Mouse (Mus musculus) gastrocnemius, adult 18-20 months (tissue): ENCODE measurements around the gene Mbnl2. TPM values are rescaled to one million over a fixed set of nuclear protein-coding genes. Genes with fewer than 3 reads are reported as not detected.

Source experiments
- DNase-seq: peaks from one replicate; pipeline ENCODE4 v3.0.0; 2021; ENCODE audit warnings: low spot score
- long read RNA-seq, 2 experiments: library from polyadenylated mRNA; stranded (forward); transcript quantifications; one replicate each; pipeline ENCODE4 v2.0.0; 2021
- total RNA-seq, 2 experiments: library from RNA; stranded (reverse); gene quantifications; 2 replicates each; pipeline ENCODE4 v1.2.3; 2021

Gene Mbnl2
- 100 to 1,000 TPM; 299 to 300 TPM for total RNA-seq
- long read RNA-seq, experiment 1, full-length matches to known transcripts = 44 of 325 reads
- long read RNA-seq, experiment 1, partial matches to known transcripts = 15 of 325 reads
- long read RNA-seq, experiment 1, other reads (novel, unspliced or antisense) = 266 of 325 reads
- long read RNA-seq, experiment 2, full-length matches to known transcripts = 31 of 230 reads
- long read RNA-seq, experiment 2, partial matches to known transcripts = 8 of 230 reads
- long read RNA-seq, experiment 2, other reads (novel, unspliced or antisense) = 191 of 230 reads

- DNase-seq = peak; percentile 97
These were observed at the start of gene Mbnl2 for GRCm38 (mm10) chr14:120275246-120276238. Gene Mbnl2 (plus strand): TSS chr14:120275669.

GRCm38 (mm10) chr14:120232076-120232496 lies 43.4 kb upstream of the Mbnl2 start:
- peak; percentile 34 for DNase-seq

GRCm38 (mm10) chr14:120235610-120236009 lies 39.9 kb upstream of the Mbnl2 start:
- DNase-seq = no peak

- no peak for DNase-seq
These were observed 37.0 kb upstream of the Mbnl2 start for GRCm38 (mm10) chr14:120238501-120238900.

GRCm38 (mm10) chr14:120240209-120240608 lies 35.3 kb upstream of the Mbnl2 start:
- no peak for DNase-seq

- DNase-seq = no peak
These were observed 32.8 kb upstream of the Mbnl2 start for GRCm38 (mm10) chr14:120242711-120243110.

- no peak for DNase-seq
These were observed 30.3 kb upstream of the Mbnl2 start for GRCm38 (mm10) chr14:120245081-120245705.

- DNase-seq = no peak
These were observed 22.1 kb upstream of the Mbnl2 start for GRCm38 (mm10) chr14:120253331-120253730.

GRCm38 (mm10) chr14:120256146-120256545 lies 19.3 kb upstream of the Mbnl2 start:
- no peak for DNase-seq

GRCm38 (mm10) chr14:120256623-120257384 lies 18.7 kb upstream of the Mbnl2 start:
- DNase-seq = no peak

GRCm38 (mm10) chr14:120257483-120257882 lies 18.0 kb upstream of the Mbnl2 start:
- DNase-seq = no peak

GRCm38 (mm10) chr14:120259426-120259825 lies 16.0 kb upstream of the Mbnl2 start:
- no peak for DNase-seq

- DNase-seq = no peak
These were observed 13.9 kb upstream of the Mbnl2 start for GRCm38 (mm10) chr14:120261606-120262005.

- DNase-seq = no peak
These were observed 12.6 kb upstream of the Mbnl2 start for GRCm38 (mm10) chr14:120262660-120263379.

GRCm38 (mm10) chr14:120263380-120264135 lies 11.9 kb upstream of the Mbnl2 start:
- peak; percentile 67 for DNase-seq

GRCm38 (mm10) chr14:120265886-120266285 lies 9.6 kb upstream of the Mbnl2 start:
- DNase-seq = no peak

GRCm38 (mm10) chr14:120267130-120267529 lies 8.3 kb upstream of the Mbnl2 start:
- no peak for DNase-seq

- DNase-seq = no peak
These were observed 5.4 kb upstream of the Mbnl2 start for GRCm38 (mm10) chr14:120270031-120270430.

GRCm38 (mm10) chr14:120270633-120271032 lies 4.8 kb upstream of the Mbnl2 start:
- no peak for DNase-seq

GRCm38 (mm10) chr14:120271096-120271495 lies 4.4 kb upstream of the Mbnl2 start:
- DNase-seq = no peak
